Mouse (Mus musculus) T-cell, adult 2 months (primary cell): Measurements from ENCODE around the gene Zfp3.

Source experiments
- DNase-seq: peaks from one replicate; pipeline ENCODE4 v3.0.0; 2022; ENCODE audit warnings: low spot score

Zfp3 gene

GRCm38 (mm10) chr11:70763936-70764808 is at the start of gene Zfp3:
Gene Zfp3, plus strand, starts transcription at chr11:70764209.
- peak; percentile 83 for DNase-seq

- no peak for DNase-seq
Measured at GRCm38 (mm10) chr11:70715832-70716231, 48.2 kb upstream of the Zfp3 start.

- DNase-seq: no peak
Measured at GRCm38 (mm10) chr11:70718481-70718880, 45.5 kb upstream of the Zfp3 start.

GRCm38 (mm10) chr11:70720567-70720966 is 43.4 kb upstream of the Zfp3 start:
- no peak for DNase-seq

GRCm38 (mm10) chr11:70721072-70721471 is 42.9 kb upstream of the Zfp3 start:
- DNase-seq: no peak

GRCm38 (mm10) chr11:70724706-70725105 is 39.3 kb upstream of the Zfp3 start:
- no peak for DNase-seq

- no peak for DNase-seq
Measured at GRCm38 (mm10) chr11:70726585-70726984, 37.4 kb upstream of the Zfp3 start.

- DNase-seq: no peak
Measured at GRCm38 (mm10) chr11:70727385-70727784, 36.6 kb upstream of the Zfp3 start.

- no peak for DNase-seq
Measured at GRCm38 (mm10) chr11:70730427-70731038, 33.5 kb upstream of the Zfp3 start.

- no peak for DNase-seq
Measured at GRCm38 (mm10) chr11:70731178-70731577, 32.8 kb upstream of the Zfp3 start.

- DNase-seq: no peak
Measured at GRCm38 (mm10) chr11:70733256-70733655, 30.8 kb upstream of the Zfp3 start.

GRCm38 (mm10) chr11:70737749-70738148 is 26.3 kb upstream of the Zfp3 start:
- no peak for DNase-seq

- DNase-seq: no peak
Measured at GRCm38 (mm10) chr11:70741603-70742002, 22.4 kb upstream of the Zfp3 start.

GRCm38 (mm10) chr11:70742117-70742516 is 21.9 kb upstream of the Zfp3 start:
- no peak for DNase-seq

- no peak for DNase-seq
Measured at GRCm38 (mm10) chr11:70742581-70743459, 21.2 kb upstream of the Zfp3 start.

- no peak for DNase-seq
Measured at GRCm38 (mm10) chr11:70745636-70746035, 18.4 kb upstream of the Zfp3 start.

- no peak for DNase-seq
Measured at GRCm38 (mm10) chr11:70747876-70748545, 16.0 kb upstream of the Zfp3 start.

- no peak for DNase-seq
Measured at GRCm38 (mm10) chr11:70752337-70753017, 11.5 kb upstream of the Zfp3 start.

GRCm38 (mm10) chr11:70753146-70753545 is 10.9 kb upstream of the Zfp3 start:
- DNase-seq: no peak

- DNase-seq: no peak
Measured at GRCm38 (mm10) chr11:70754476-70754875, 9.5 kb upstream of the Zfp3 start.

- no peak for DNase-seq
Measured at GRCm38 (mm10) chr11:70754958-70755357, 9.1 kb upstream of the Zfp3 start.
